Mouse (Mus musculus) gastrocnemius, adult 18-20 months (tissue): Measurements from ENCODE around the gene Spata1. TPM values are rescaled to one million over a fixed set of nuclear protein-coding genes. Genes with fewer than 3 reads are reported as not detected.

Experiments used
- DNase-seq: peaks from one replicate; pipeline ENCODE4 v3.0.0; 2021; ENCODE audit warnings: low spot score
- long read RNA-seq, 2 experiments: library from polyadenylated mRNA; stranded (forward); transcript quantifications; one replicate each; pipeline ENCODE4 v2.0.0; 2021
- total RNA-seq, 2 experiments: library from RNA; stranded (reverse); gene quantifications; 2 replicates each; pipeline ENCODE4 v1.2.3; 2021

Spata1 gene
- total RNA-seq, result 1 to 10 TPM; 7.0 to 8.5 TPM
- long read RNA-seq, experiment 1, partial matches to known transcripts, result 1 of 10 reads
- long read RNA-seq, experiment 1, other reads (novel, unspliced or antisense), result 9 of 10 reads
- long read RNA-seq, experiment 2, partial matches to known transcripts, result 0 of 6 reads
- long read RNA-seq, experiment 2, other reads (novel, unspliced or antisense), result 6 of 6 reads

- peak; percentile 82 for DNase-seq
Measured at GRCm38 (mm10) chr3:146499431-146500002, at the start of gene Spata1, which contains the start of gene Gng5. Spata1 (minus strand) TSS chr3:146499753. Gng5 (plus strand) TSS chr3:146499807.

GRCm38 (mm10) chr3:146543632-146544031, 44.1 kb upstream of the Spata1 start:
- no peak for DNase-seq

GRCm38 (mm10) chr3:146540521-146541273, 41.1 kb upstream of the Spata1 start:
- no peak for DNase-seq

GRCm38 (mm10) chr3:146534986-146535385, 35.4 kb upstream of the Spata1 start:
- no peak for DNase-seq

- DNase-seq, result no peak
Measured at GRCm38 (mm10) chr3:146528335-146528734, 28.8 kb upstream of the Spata1 start.

GRCm38 (mm10) chr3:146521652-146522020, 22.1 kb upstream of the Spata1 start:
- no peak for DNase-seq

- DNase-seq, result peak; percentile 92
Measured at GRCm38 (mm10) chr3:146520798-146521651, 21.5 kb upstream of the Spata1 start, which contains the start of gene Rpf1. Rpf1 (minus strand) TSS chr3:146521429.

GRCm38 (mm10) chr3:146520226-146520797, 20.8 kb upstream of the Spata1 start:
- DNase-seq, result no peak

GRCm38 (mm10) chr3:146506711-146507110, 7.2 kb upstream of the Spata1 start:
- no peak for DNase-seq

- no peak for DNase-seq
Measured at GRCm38 (mm10) chr3:146501601-146502123, 2.1 kb upstream of the Spata1 start.

GRCm38 (mm10) chr3:146500810-146501201, 1.3 kb upstream of the Spata1 start:
- no peak for DNase-seq

- peak; percentile 48 for DNase-seq
Measured at GRCm38 (mm10) chr3:146500003-146500809, 653 bp upstream of the Spata1 start.

GRCm38 (mm10) chr3:146498989-146499388, 564 bp downstream of the Spata1 start:
- no peak for DNase-seq

GRCm38 (mm10) chr3:146494941-146495340, 4.6 kb downstream of the Spata1 start:
- DNase-seq, result no peak

- no peak for DNase-seq
Measured at GRCm38 (mm10) chr3:146486464-146486863, 13.1 kb downstream of the Spata1 start.

- DNase-seq, result no peak
Measured at GRCm38 (mm10) chr3:146482044-146482443, 17.5 kb downstream of the Spata1 start.

GRCm38 (mm10) chr3:146474428-146474827, 25.1 kb downstream of the Spata1 start:
- DNase-seq, result no peak

- no peak for DNase-seq
Measured at GRCm38 (mm10) chr3:146473741-146474140, 25.8 kb downstream of the Spata1 start.

GRCm38 (mm10) chr3:146472657-146473056, 26.9 kb downstream of the Spata1 start:
- no peak for DNase-seq

- no peak for DNase-seq
Measured at GRCm38 (mm10) chr3:146469226-146469625, 30.3 kb downstream of the Spata1 start.
